Comparison of ENCODE assay signal across 8 mouse cellular contexts in the genomic region with DNA sequence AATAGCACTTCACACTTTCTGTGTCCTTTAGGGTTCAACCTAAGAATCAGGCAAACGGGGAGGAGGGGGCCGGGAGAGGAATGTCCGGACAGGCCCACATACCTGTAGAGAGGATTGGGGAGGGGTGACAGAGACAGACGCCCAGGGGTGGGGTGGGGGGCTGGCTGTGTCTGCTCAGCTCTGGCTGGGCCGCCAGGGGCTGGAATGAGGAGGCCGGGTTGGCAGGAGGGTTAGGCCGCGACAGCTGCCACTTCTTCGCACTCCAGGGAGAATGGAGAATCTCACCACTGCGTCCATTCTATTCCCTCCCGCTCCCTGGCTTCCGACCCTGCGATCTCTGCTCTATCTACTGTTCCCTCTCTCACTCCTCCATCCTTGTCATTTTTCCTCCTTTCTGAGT. TPM values are rescaled to one million over a fixed set of nuclear protein-coding genes. Genes with fewer than 3 reads are reported as not detected.
A peak's percentile ranks its signal among the peaks of the same experiment; 100 is the strongest.
DNase-seq lines count a peak whose midpoint lies in the region; ATAC-seq lines count a peak whose summit lies in the region.

No protein-coding gene starts in this region.

- H3K9ac ChIP-seq in liver, embryonic 11.5 days (ENCODE audit: low read depth, low read length): no peak overlapping the region
- H3K9ac ChIP-seq in forebrain, embryonic 14.5 days (ENCODE audit: low read length): no peak overlapping the region
- H3K9ac ChIP-seq in limb, embryonic 15.5 days: no peak overlapping the region
- no peak overlapping the region for H3K9ac ChIP-seq in stomach, embryonic 14.5 days (replicated peaks; ENCODE audit: low read depth, low read length)

- peaks cover 87% of the 10 kb centered on the region for H3K27me3 ChIP-seq in liver, embryonic 11.5 days (replicated peaks; ENCODE audit: control insufficient read depth, insufficient read depth, low read length)
- H3K27me3 ChIP-seq in forebrain, embryonic 14.5 days (replicated peaks; ENCODE audit: control insufficient read depth, insufficient read depth, low read length): peaks cover 82% of the 10 kb centered on the region
- H3K27me3 ChIP-seq in limb, embryonic 15.5 days: peaks cover 91% of the 10 kb centered on the region
- peaks cover 77% of the 10 kb centered on the region for H3K27me3 ChIP-seq in stomach, embryonic 14.5 days (ENCODE audit: control insufficient read depth, insufficient read depth, low read length)

- no peaks in the 10 kb centered on the region; the same call in 1 of the 2 replicates for H3K9me3 ChIP-seq in liver, embryonic 11.5 days (ENCODE audit: control insufficient read depth, low read length)
- H3K9me3 ChIP-seq in forebrain, embryonic 14.5 days (replicated peaks; ENCODE audit: control insufficient read depth, low read length): no peaks in the 10 kb centered on the region; the same call in 1 of the 2 replicates
- no peaks in the 10 kb centered on the region for H3K9me3 ChIP-seq in limb, embryonic 15.5 days
- peaks cover 6% of the 10 kb centered on the region; the same call in 1 of the 2 replicates for H3K9me3 ChIP-seq in stomach, embryonic 14.5 days (ENCODE audit: control insufficient read depth, low read depth, low read length)

- DNase-seq in liver, embryonic 11.5 days (ENCODE audit: low spot score): no peak
- no peak for DNase-seq in liver
- DNase-seq in forebrain, embryonic 14.5 days (ENCODE audit: low spot score): no peak
- no peak for DNase-seq in right cerebral cortex, adult 18-20 months
- no peak for DNase-seq in kidney, postnatal 14 days
- DNase-seq in kidney, adult 11 months: no peak

- 0 out of 2 replicates have a peak, but pooled peaks cover 2% of the 10 kb centered on the region for H3K4me1 ChIP-seq in liver, embryonic 11.5 days (replicated peaks; ENCODE audit: control insufficient read depth, insufficient read depth, low read length)
- peaks cover 3% of the 10 kb centered on the region; the same call in 1 of the 2 replicates for H3K4me1 ChIP-seq in forebrain, embryonic 14.5 days (ENCODE audit: control insufficient read depth, insufficient read depth, low read length)
- peaks cover 29% of the 10 kb centered on the region for H3K4me1 ChIP-seq in limb, embryonic 15.5 days
- H3K4me1 ChIP-seq in stomach, embryonic 14.5 days (ENCODE audit: control insufficient read depth, insufficient read depth, low read length): peaks cover 4% of the 10 kb centered on the region; the same call in 1 of the 2 replicates

- no peak overlapping the region for H3K27ac ChIP-seq in liver, embryonic 11.5 days (ENCODE audit: low read depth, low read length)
- H3K27ac ChIP-seq in forebrain, embryonic 14.5 days (ENCODE audit: low read depth, low read length): no peak overlapping the region
- no peak overlapping the region for H3K27ac ChIP-seq in limb, embryonic 15.5 days
- no peak overlapping the region for H3K27ac ChIP-seq in stomach, embryonic 14.5 days (ENCODE audit: low read length)

- peak overlapping the region; percentile 65 for H3K4me2 ChIP-seq in liver, embryonic 11.5 days
- H3K4me2 ChIP-seq in forebrain, embryonic 14.5 days (ENCODE audit: low read length): peak overlapping the region; percentile 72
- H3K4me2 ChIP-seq in limb, embryonic 15.5 days: peak overlapping the region; percentile 90
- peak overlapping the region; percentile 78 for H3K4me2 ChIP-seq in stomach, embryonic 14.5 days (replicated peaks; ENCODE audit: low read depth, low read length)

- ATAC-seq in liver, embryonic 11.5 days (replicated peaks; ENCODE audit: low FRiP score): no peak
- ATAC-seq in forebrain, embryonic 14.5 days: peak; percentile 40; the same call in 1 of the 2 replicates
- no peak for ATAC-seq in limb, embryonic 15.5 days (ENCODE audit: insufficient number of reproducible peaks, low FRiP score, low TSS enrichment, low read depth)
- ATAC-seq in stomach, embryonic 14.5 days (ENCODE audit: insufficient number of reproducible peaks, insufficient read depth, low FRiP score, low read depth): no peak

- H3K36me3 ChIP-seq in liver, embryonic 11.5 days (ENCODE audit: control insufficient read depth, insufficient read depth, low read length): no peaks in the 10 kb centered on the region
- H3K36me3 ChIP-seq in forebrain, embryonic 14.5 days (ENCODE audit: control insufficient read depth, insufficient read depth, low read length): no peaks in the 10 kb centered on the region
- no peaks in the 10 kb centered on the region for H3K36me3 ChIP-seq in limb, embryonic 15.5 days
- no peaks in the 10 kb centered on the region for H3K36me3 ChIP-seq in stomach, embryonic 14.5 days (ENCODE audit: control insufficient read depth, insufficient read depth, low read length)

- 2% methylated on average over 12 of the region's 13 CpGs for WGBS in liver, embryonic 11.5 days
- 2% methylated on average over 13 of the region's 13 CpGs for WGBS in forebrain, embryonic 14.5 days
- under 1% methylated on average over 13 of the region's 13 CpGs for WGBS in limb, embryonic 15.5 days
- WGBS in stomach, embryonic 14.5 days: 5% methylated on average over 13 of the region's 13 CpGs

- H3K4me3 ChIP-seq in liver, embryonic 11.5 days (ENCODE audit: low read depth, low read length): peak overlapping the region; percentile 44
- H3K4me3 ChIP-seq in forebrain, embryonic 14.5 days (ENCODE audit: low read depth, low read length): peak overlapping the region; percentile 40
- H3K4me3 ChIP-seq in limb, embryonic 15.5 days: peak overlapping the region; percentile 43
- peak overlapping the region; percentile 39; the same call in 1 of the 2 replicates for H3K4me3 ChIP-seq in stomach, embryonic 14.5 days (ENCODE audit: low read depth, low read length)

RNA-seq across cellular contexts. Expression of gene Wnt10a, which starts 7.8 kb away (rescaled TPM):
- 0.10 and 0.22 TPM in 2 replicates for polyA plus RNA-seq in liver, embryonic 11.5 days (2014; fragmentation: Nextera tagmentation; extraction: Ambion mirVana)
- polyA plus RNA-seq in forebrain, embryonic 14.5 days (2014; fragmentation: Nextera tagmentation; extraction: Ambion mirVana): 0.56 and 0.69 TPM in 2 replicates
- polyA plus RNA-seq in limb, embryonic 15.5 days (2015; fragmentation: Nextera tagmentation; extraction: Ambion mirVana): 9.0 and 9.1 TPM in 2 replicates
- polyA plus RNA-seq in stomach, embryonic 14.5 days (2014; fragmentation: Nextera tagmentation; extraction: Ambion mirVana): 2.0 and 3.1 TPM in 2 replicates

RNA-seq across cellular contexts. Expression of gene Wnt6, which starts 11.9 kb away (rescaled TPM):
- 1.5 and 2.4 TPM in 2 replicates for polyA plus RNA-seq in liver, embryonic 11.5 days (2014; fragmentation: Nextera tagmentation; extraction: Ambion mirVana)
- polyA plus RNA-seq in forebrain, embryonic 14.5 days (2014; fragmentation: Nextera tagmentation; extraction: Ambion mirVana): 1.3 and 3.6 TPM in 2 replicates
- polyA plus RNA-seq in limb, embryonic 15.5 days (2015; fragmentation: Nextera tagmentation; extraction: Ambion mirVana): 49.5 and 53.6 TPM in 2 replicates
- 0.97 and 1.9 TPM in 2 replicates for polyA plus RNA-seq in stomach, embryonic 14.5 days (2014; fragmentation: Nextera tagmentation; extraction: Ambion mirVana)

RNA-seq across cellular contexts. Expression of gene Prkag3, which starts 34.5 kb away (rescaled TPM):
- not detected in 2 replicates for polyA plus RNA-seq in liver, embryonic 11.5 days (2014; fragmentation: Nextera tagmentation; extraction: Ambion mirVana)
- polyA plus RNA-seq in forebrain, embryonic 14.5 days (2014; fragmentation: Nextera tagmentation; extraction: Ambion mirVana): not detected in 2 replicates
- 2.8 and 7.5 TPM in 2 replicates for polyA plus RNA-seq in limb, embryonic 15.5 days (2015; fragmentation: Nextera tagmentation; extraction: Ambion mirVana)
- polyA plus RNA-seq in stomach, embryonic 14.5 days (2014; fragmentation: Nextera tagmentation; extraction: Ambion mirVana): 0.12 and 0.21 TPM in 2 replicates

Comparison
In these comparisons a context has a peak if more than half of its experiments do, and no peak if none do; other contexts are left out.
1. RNA of gene Wnt6, which starts 11.9 kb away (polyA plus RNA-seq): 49.5 to 53.6 TPM in limb, embryonic 15.5 days; 1.5 to 2.4 TPM in liver, embryonic 11.5 days, 1.3 to 3.6 TPM in forebrain, embryonic 14.5 days and 0.97 to 1.9 TPM in stomach, embryonic 14.5 days; every median in the first group is over 10 times any median in the second.
2. Peak in every context shown above with its lines, with median percentiles within 50 percentile points of each other: H3K4me2 ChIP-seq and H3K4me3 ChIP-seq.